Mouse (Mus musculus): ENCODE data around the gene Fam126a. TPM values are rescaled to one million over a fixed set of nuclear protein-coding genes. Genes with fewer than 3 reads are reported as not detected.

The Fam126a gene
- polyA plus RNA-seq, 1 experiment = 5.6 TPM

GRCm38 (mm10) chr5:24063034-24063433, 32.5 kb upstream of the Fam126a start:
- no peak for TF ChIP-seq POLR2A (IDR thresholded peaks at IDR 0.05; ENCODE audit: borderline replicate concordance, insufficient read depth, low read length)
- no peak for TF ChIP-seq CTCF (IDR thresholded peaks at IDR 0.05; ENCODE audit: borderline replicate concordance, insufficient read depth, low read depth, low read length)
- Histone ChIP-seq H3K27ac (ENCODE audit: insufficient read depth, low read length) (no peak overlapping the region), H3K27me3 (ENCODE audit: control insufficient read depth, insufficient read depth, low read length) (no peaks in the 10 kb centered on the region), H3K4me3 (replicated peaks; ENCODE audit: insufficient read depth, low read depth, low read length) (no peak overlapping the region), H3K4me1 (ENCODE audit: control insufficient read depth, insufficient read depth, low read length) (no peaks in the 10 kb centered on the region)
- DNase-seq = no peak
- 81% methylated on average over 6 of the region's 6 CpGs for whole genome bisulfite sequencing

- no peak for DNase-seq
- Histone ChIP-seq H3K4me1 (ENCODE audit: control insufficient read depth, insufficient read depth, low read length) (no peaks in the 10 kb centered on the region), H3K27ac (ENCODE audit: insufficient read depth, low read length) (no peak overlapping the region), H3K4me3 (replicated peaks; ENCODE audit: insufficient read depth, low read depth, low read length) (no peak overlapping the region), H3K27me3 (ENCODE audit: control insufficient read depth, insufficient read depth, low read length) (no peaks in the 10 kb centered on the region)
- 58% methylated on average over 3 of the region's 3 CpGs for WGBS
- no peak for TF ChIP-seq POLR2A (IDR thresholded peaks at IDR 0.05; ENCODE audit: borderline replicate concordance, insufficient read depth, low read length)
- no peak for TF ChIP-seq CTCF (IDR thresholded peaks at IDR 0.05; ENCODE audit: borderline replicate concordance, insufficient read depth, low read depth, low read length)
Measured at GRCm38 (mm10) chr5:24060949-24061348, 30.5 kb upstream of the Fam126a start.

GRCm38 (mm10) chr5:24057592-24057991, 27.1 kb upstream of the Fam126a start:
- TF ChIP-seq CTCF (IDR thresholded peaks at IDR 0.05; ENCODE audit: borderline replicate concordance, insufficient read depth, low read depth, low read length) (no peak), POLR2A (IDR thresholded peaks at IDR 0.05; ENCODE audit: borderline replicate concordance, insufficient read depth, low read length) (no peak)
- WGBS = 79% methylated on average over 3 of the region's 3 CpGs
- Histone ChIP-seq H3K4me3 (replicated peaks; ENCODE audit: insufficient read depth, low read depth, low read length) (no peak overlapping the region), H3K27ac (ENCODE audit: insufficient read depth, low read length) (no peak overlapping the region), H3K4me1 (ENCODE audit: control insufficient read depth, insufficient read depth, low read length) (no peaks in the 10 kb centered on the region), H3K27me3 (ENCODE audit: control insufficient read depth, insufficient read depth, low read length) (no peaks in the 10 kb centered on the region)
- no peak for DNase-seq

GRCm38 (mm10) chr5:24056865-24057264, 26.4 kb upstream of the Fam126a start:
- WGBS = 94% methylated on average over 2 of the region's 2 CpGs
- no peak overlapping the region for H3K27ac ChIP-seq (ENCODE audit: insufficient read depth, low read length)
- no peaks in the 10 kb centered on the region for H3K4me1 ChIP-seq (ENCODE audit: control insufficient read depth, insufficient read depth, low read length)
- H3K27me3 ChIP-seq (ENCODE audit: control insufficient read depth, insufficient read depth, low read length) = no peaks in the 10 kb centered on the region
- DNase-seq = no peak
- TF ChIP-seq POLR2A (IDR thresholded peaks at IDR 0.05; ENCODE audit: borderline replicate concordance, insufficient read depth, low read length) (no peak), CTCF (IDR thresholded peaks at IDR 0.05; ENCODE audit: borderline replicate concordance, insufficient read depth, low read depth, low read length) (no peak)
- no peak overlapping the region for H3K4me3 ChIP-seq (replicated peaks; ENCODE audit: insufficient read depth, low read depth, low read length)

- Histone ChIP-seq H3K4me1 (ENCODE audit: control insufficient read depth, insufficient read depth, low read length) (no peaks in the 10 kb centered on the region; the same call in 1 of the 2 replicates), H3K4me3 (replicated peaks; ENCODE audit: insufficient read depth, low read depth, low read length) (no peak overlapping the region), H3K27me3 (ENCODE audit: control insufficient read depth, insufficient read depth, low read length) (no peaks in the 10 kb centered on the region), H3K27ac (ENCODE audit: insufficient read depth, low read length) (no peak overlapping the region)
- no peak for TF ChIP-seq POLR2A (IDR thresholded peaks at IDR 0.05; ENCODE audit: borderline replicate concordance, insufficient read depth, low read length)
- no peak for TF ChIP-seq CTCF (IDR thresholded peaks at IDR 0.05; ENCODE audit: borderline replicate concordance, insufficient read depth, low read depth, low read length)
- 88% methylated on average over 3 of the region's 3 CpGs for WGBS
- DNase-seq = no peak
Measured at GRCm38 (mm10) chr5:24054382-24054781, 23.9 kb upstream of the Fam126a start.

GRCm38 (mm10) chr5:24053245-24054190, 23.0 kb upstream of the Fam126a start:
- TF ChIP-seq POLR2A (IDR thresholded peaks at IDR 0.05; ENCODE audit: borderline replicate concordance, insufficient read depth, low read length) (no peak), CTCF (IDR thresholded peaks at IDR 0.05; ENCODE audit: borderline replicate concordance, insufficient read depth, low read depth, low read length) (no peak)
- no peaks in the 10 kb centered on the region for H3K27me3 ChIP-seq (ENCODE audit: control insufficient read depth, insufficient read depth, low read length)
- no peak overlapping the region for H3K27ac ChIP-seq (ENCODE audit: insufficient read depth, low read length)
- no peaks in the 10 kb centered on the region; the same call in 1 of the 2 replicates for H3K4me1 ChIP-seq (ENCODE audit: control insufficient read depth, insufficient read depth, low read length)
- 22% methylated on average over 9 of the region's 9 CpGs for WGBS
- no peak for DNase-seq
- no peak overlapping the region for H3K4me3 ChIP-seq (replicated peaks; ENCODE audit: insufficient read depth, low read depth, low read length)

GRCm38 (mm10) chr5:24051755-24052675, 21.5 kb upstream of the Fam126a start:
- 61% methylated on average over 16 of the region's 16 CpGs for WGBS
- Histone ChIP-seq H3K4me3 (replicated peaks; ENCODE audit: insufficient read depth, low read depth, low read length) (no peak overlapping the region), H3K4me1 (ENCODE audit: control insufficient read depth, insufficient read depth, low read length) (no peaks in the 10 kb centered on the region; the same call in 1 of the 2 replicates), H3K27me3 (ENCODE audit: control insufficient read depth, insufficient read depth, low read length) (no peaks in the 10 kb centered on the region), H3K27ac (ENCODE audit: insufficient read depth, low read length) (no peak overlapping the region)
- TF ChIP-seq CTCF (IDR thresholded peaks at IDR 0.05; ENCODE audit: borderline replicate concordance, insufficient read depth, low read depth, low read length) (no peak), POLR2A (IDR thresholded peaks at IDR 0.05; ENCODE audit: borderline replicate concordance, insufficient read depth, low read length) (no peak)
- no peak for DNase-seq
